Mouse (Mus musculus): ENCODE measurements around the gene Gm10643. TPM values are rescaled to one million over a fixed set of nuclear protein-coding genes. Genes with fewer than 3 reads are reported as not detected.
A peak's percentile ranks its signal among the peaks of the same experiment; 100 is the strongest.

The Gm10643 gene
- polyA plus RNA-seq, 1 experiment, result 2.1 TPM

- WGBS, result 39% methylated on average over 9 of the region's 9 CpGs
Observed at GRCm38 (mm10) chr8:84044900-84045299, 20.0 kb downstream of the Gm10643 start, which contains the start of gene Rln3. TSS of gene Rln3 (minus strand) at chr8:84045000.

GRCm38 (mm10) chr8:84044103-84044502, 20.8 kb downstream of the Gm10643 start:
- Histone ChIP-seq H3K27ac (ENCODE audit: insufficient read depth, low read length) (no peak overlapping the region), H3K4me1 (ENCODE audit: control insufficient read depth, insufficient read depth, low read length) (no peaks in the 10 kb centered on the region), H3K27me3 (ENCODE audit: control insufficient read depth, insufficient read depth, low read length) (no peaks in the 10 kb centered on the region), H3K4me3 (replicated peaks; ENCODE audit: insufficient read depth, low read depth, low read length) (no peak overlapping the region)
- WGBS, result 42% methylated on average over 7 of the region's 7 CpGs
- TF ChIP-seq POLR2A (IDR thresholded peaks at IDR 0.05; ENCODE audit: borderline replicate concordance, insufficient read depth, low read length) (no peak), CTCF (IDR thresholded peaks at IDR 0.05; ENCODE audit: borderline replicate concordance, insufficient read depth, low read depth, low read length) (no peak)
- DNase-seq, result no peak

More at GRCm38 (mm10) chr8:84044900-84045299, 20.0 kb downstream of the Gm10643 start, which contains the start of gene Rln3:
- TF ChIP-seq CTCF (IDR thresholded peaks at IDR 0.05; ENCODE audit: borderline replicate concordance, insufficient read depth, low read depth, low read length), result no peak
- TF ChIP-seq POLR2A (IDR thresholded peaks at IDR 0.05; ENCODE audit: borderline replicate concordance, insufficient read depth, low read length), result no peak
- Histone ChIP-seq H3K4me3 (replicated peaks; ENCODE audit: insufficient read depth, low read depth, low read length) (no peak within 1 kb of the TSS), H3K4me1 (ENCODE audit: control insufficient read depth, insufficient read depth, low read length) (no peaks in the 10 kb centered on the region), H3K27me3 (ENCODE audit: control insufficient read depth, insufficient read depth, low read length) (no peaks in the 10 kb centered on the region), H3K27ac (ENCODE audit: insufficient read depth, low read length) (no peak within 1 kb of the TSS)
- DNase-seq, result no peak

GRCm38 (mm10) chr8:84042948-84043342, 22.0 kb downstream of the Gm10643 start:
- H3K27ac ChIP-seq (ENCODE audit: insufficient read depth, low read length), result no peak overlapping the region
- DNase-seq, result no peak
- no peaks in the 10 kb centered on the region for H3K27me3 ChIP-seq (ENCODE audit: control insufficient read depth, insufficient read depth, low read length)
- H3K4me3 ChIP-seq (replicated peaks; ENCODE audit: insufficient read depth, low read depth, low read length), result no peak overlapping the region
- 35% methylated on average over 12 of the region's 12 CpGs for WGBS
- H3K4me1 ChIP-seq (ENCODE audit: control insufficient read depth, insufficient read depth, low read length), result no peaks in the 10 kb centered on the region
- no peak for TF ChIP-seq CTCF (IDR thresholded peaks at IDR 0.05; ENCODE audit: borderline replicate concordance, insufficient read depth, low read depth, low read length)
- TF ChIP-seq POLR2A (IDR thresholded peaks at IDR 0.05; ENCODE audit: borderline replicate concordance, insufficient read depth, low read length), result no peak

- WGBS, result 4% methylated on average over 40 of the region's 40 CpGs
- no peaks in the 10 kb centered on the region for H3K27me3 ChIP-seq (ENCODE audit: control insufficient read depth, insufficient read depth, low read length)
- H3K4me3 ChIP-seq (replicated peaks; ENCODE audit: insufficient read depth, low read depth, low read length), result peak within 1 kb of the TSS; percentile 26
- no peaks in the 10 kb centered on the region for H3K4me1 ChIP-seq (ENCODE audit: control insufficient read depth, insufficient read depth, low read length)
- no peak within 1 kb of the TSS for H3K27ac ChIP-seq (ENCODE audit: insufficient read depth, low read length)
- peak; percentile 25 to 46 for DNase-seq
- TF ChIP-seq POLR2A (IDR thresholded peaks at IDR 0.05; ENCODE audit: borderline replicate concordance, insufficient read depth, low read length), result no peak
- TF ChIP-seq CTCF (IDR thresholded peaks at IDR 0.05; ENCODE audit: borderline replicate concordance, insufficient read depth, low read depth, low read length), result peak; percentile 69; the same call in 1 of the 2 replicates
Observed at GRCm38 (mm10) chr8:84042066-84042947, 22.6 kb downstream of the Gm10643 start, which contains the start of gene Il27ra. TSS of gene Il27ra (minus strand) at chr8:84042589.

GRCm38 (mm10) chr8:84039050-84039449, 25.9 kb downstream of the Gm10643 start:
- peak; percentile 62 to 76 for DNase-seq
- no peaks in the 10 kb centered on the region for H3K4me1 ChIP-seq (ENCODE audit: control insufficient read depth, insufficient read depth, low read length)
- H3K27ac ChIP-seq (ENCODE audit: insufficient read depth, low read length), result no peak overlapping the region
- no peaks in the 10 kb centered on the region for H3K27me3 ChIP-seq (ENCODE audit: control insufficient read depth, insufficient read depth, low read length)
- 4% methylated on average over 5 of the region's 5 CpGs for WGBS
- TF ChIP-seq POLR2A (IDR thresholded peaks at IDR 0.05; ENCODE audit: borderline replicate concordance, insufficient read depth, low read length), result no peak
- TF ChIP-seq CTCF (IDR thresholded peaks at IDR 0.05; ENCODE audit: borderline replicate concordance, insufficient read depth, low read depth, low read length), result peak; percentile 73
- no peak overlapping the region for H3K4me3 ChIP-seq (replicated peaks; ENCODE audit: insufficient read depth, low read depth, low read length)

GRCm38 (mm10) chr8:84038015-84038414, 26.9 kb downstream of the Gm10643 start:
- H3K27ac ChIP-seq (ENCODE audit: insufficient read depth, low read length), result no peak overlapping the region
- H3K4me3 ChIP-seq (replicated peaks; ENCODE audit: insufficient read depth, low read depth, low read length), result no peak overlapping the region
- no peak for TF ChIP-seq CTCF (IDR thresholded peaks at IDR 0.05; ENCODE audit: borderline replicate concordance, insufficient read depth, low read depth, low read length)
- TF ChIP-seq POLR2A (IDR thresholded peaks at IDR 0.05; ENCODE audit: borderline replicate concordance, insufficient read depth, low read length), result no peak
- no peaks in the 10 kb centered on the region for H3K4me1 ChIP-seq (ENCODE audit: control insufficient read depth, insufficient read depth, low read length)
- H3K27me3 ChIP-seq (ENCODE audit: control insufficient read depth, insufficient read depth, low read length), result no peaks in the 10 kb centered on the region
- DNase-seq, result no peak
- WGBS, result 63% methylated on average over 5 of the region's 5 CpGs

GRCm38 (mm10) chr8:84032777-84033176, 32.2 kb downstream of the Gm10643 start:
- no peaks in the 10 kb centered on the region for H3K27me3 ChIP-seq (ENCODE audit: control insufficient read depth, insufficient read depth, low read length)
- no peak for TF ChIP-seq CTCF (IDR thresholded peaks at IDR 0.05; ENCODE audit: borderline replicate concordance, insufficient read depth, low read depth, low read length)
- no peak for TF ChIP-seq POLR2A (IDR thresholded peaks at IDR 0.05; ENCODE audit: borderline replicate concordance, insufficient read depth, low read length)
- no peaks in the 10 kb centered on the region for H3K4me1 ChIP-seq (ENCODE audit: control insufficient read depth, insufficient read depth, low read length)
- no peak for DNase-seq
- H3K27ac ChIP-seq (ENCODE audit: insufficient read depth, low read length), result no peak overlapping the region
- 78% methylated on average over 4 of the region's 4 CpGs for WGBS
- H3K4me3 ChIP-seq (replicated peaks; ENCODE audit: insufficient read depth, low read depth, low read length), result no peak overlapping the region

- DNase-seq, result no peak
- TF ChIP-seq POLR2A (IDR thresholded peaks at IDR 0.05; ENCODE audit: borderline replicate concordance, insufficient read depth, low read length) (no peak), CTCF (IDR thresholded peaks at IDR 0.05; ENCODE audit: borderline replicate concordance, insufficient read depth, low read depth, low read length) (no peak)
- Histone ChIP-seq H3K27ac (ENCODE audit: insufficient read depth, low read length) (no peak overlapping the region), H3K4me3 (replicated peaks; ENCODE audit: insufficient read depth, low read depth, low read length) (no peak overlapping the region), H3K4me1 (ENCODE audit: control insufficient read depth, insufficient read depth, low read length) (no peaks in the 10 kb centered on the region; the same call in 1 of the 2 replicates), H3K27me3 (ENCODE audit: control insufficient read depth, insufficient read depth, low read length) (peaks cover 2% of the 10 kb centered on the region; the same call in 1 of the 2 replicates)
- WGBS, result 91% methylated on average over 5 of the region's 5 CpGs
Observed at GRCm38 (mm10) chr8:84029272-84029671, 35.7 kb downstream of the Gm10643 start.
